Mouse (Mus musculus): Measurements from ENCODE around the gene Fgfr2.

DNA sequence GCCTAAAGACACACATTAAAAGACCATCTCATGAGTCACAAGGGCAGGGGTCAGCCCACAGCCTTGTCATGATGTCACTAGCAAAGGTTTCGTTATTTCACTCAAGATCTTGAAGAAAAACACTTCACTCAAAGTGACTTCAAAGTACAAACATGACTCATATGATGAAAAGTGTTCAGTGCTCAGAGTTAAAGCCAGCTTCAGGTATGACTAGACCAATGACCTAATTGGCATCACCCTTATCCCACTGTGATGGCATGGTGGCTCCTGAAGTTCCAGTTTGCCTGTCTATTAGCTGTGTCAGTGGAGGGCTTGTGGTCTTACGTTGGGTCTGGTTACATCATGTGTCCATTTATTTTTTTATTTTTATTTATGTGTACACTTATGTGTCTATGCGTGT, 36.4 kb upstream of the Fgfr2 start:
- TF ChIP-seq MAX (IDR thresholded peaks at IDR 0.05; ENCODE audit: low read depth) (no peak), MYOD1 (IDR thresholded peaks at IDR 0.05; ENCODE audit: control insufficient read depth in 1 of 3, insufficient read length in 2 of 3, low read depth in 2 of 3) (no peak), POLR2A (IDR thresholded peaks at IDR 0.05; ENCODE audit: insufficient read length, low read depth) (no peak), E2F4 (IDR thresholded peaks at IDR 0.05; ENCODE audit: insufficient read depth) (no peak), CEBPB (IDR thresholded peaks at IDR 0.05; ENCODE audit: insufficient read depth, poor library complexity, severe bottlenecking) (no peak), USF1 (IDR thresholded peaks at IDR 0.05; ENCODE audit: low read depth) (no peak), POLR2AphosphoS2 (IDR thresholded peaks at IDR 0.05; ENCODE audit: insufficient read length, low read depth) (no peak)
